Mouse (Mus musculus): ENCODE measurements around the gene Alk.

Alk gene

GRCm38 (mm10) chr17:72253411-72253810 lies 351.0 kb downstream of the Alk start:
- no peak for DNase-seq (ENCODE audit: low read depth)

GRCm38 (mm10) chr17:72251554-72251953 lies 352.9 kb downstream of the Alk start:
- no peak for DNase-seq (ENCODE audit: low read depth)

- no peak for DNase-seq (ENCODE audit: low read depth)
Measured at GRCm38 (mm10) chr17:72250482-72251405, 353.7 kb downstream of the Alk start.

- no peak for DNase-seq (ENCODE audit: low read depth)
Measured at GRCm38 (mm10) chr17:72242036-72242435, 362.4 kb downstream of the Alk start.

GRCm38 (mm10) chr17:72237315-72237714 lies 367.1 kb downstream of the Alk start:
- DNase-seq (ENCODE audit: low read depth) = no peak

- no peak for DNase-seq (ENCODE audit: low read depth)
Measured at GRCm38 (mm10) chr17:72230891-72231290, 373.5 kb downstream of the Alk start.

- no peak for DNase-seq (ENCODE audit: low read depth)
Measured at GRCm38 (mm10) chr17:72218816-72219215, 385.6 kb downstream of the Alk start.

GRCm38 (mm10) chr17:72197576-72197975 lies 406.9 kb downstream of the Alk start:
- DNase-seq (ENCODE audit: low read depth) = no peak

- no peak for DNase-seq (ENCODE audit: low read depth)
Measured at GRCm38 (mm10) chr17:72194976-72195650, 409.3 kb downstream of the Alk start.

GRCm38 (mm10) chr17:72190536-72190935 lies 413.9 kb downstream of the Alk start:
- no peak for DNase-seq (ENCODE audit: low read depth)

GRCm38 (mm10) chr17:72187026-72187425 lies 417.4 kb downstream of the Alk start:
- DNase-seq (ENCODE audit: low read depth) = no peak

GRCm38 (mm10) chr17:72182414-72182813 lies 422.0 kb downstream of the Alk start:
- DNase-seq (ENCODE audit: low read depth) = no peak

- no peak for DNase-seq (ENCODE audit: low read depth)
Measured at GRCm38 (mm10) chr17:72180200-72180599, 424.2 kb downstream of the Alk start.

- DNase-seq (ENCODE audit: low read depth) = no peak
Measured at GRCm38 (mm10) chr17:72179722-72180140, 424.7 kb downstream of the Alk start.

- DNase-seq (ENCODE audit: low read depth) = no peak
Measured at GRCm38 (mm10) chr17:72173778-72174177, 430.6 kb downstream of the Alk start.

GRCm38 (mm10) chr17:72168152-72168551 lies 436.3 kb downstream of the Alk start:
- DNase-seq (ENCODE audit: low read depth) = no peak

GRCm38 (mm10) chr17:72158857-72159385 lies 445.5 kb downstream of the Alk start:
- peak; percentile 75 for DNase-seq (ENCODE audit: low read depth)

GRCm38 (mm10) chr17:72157830-72158629 lies 446.4 kb downstream of the Alk start:
- DNase-seq (ENCODE audit: low read depth) = peak; percentile 14

- no peak for DNase-seq (ENCODE audit: low read depth)
Measured at GRCm38 (mm10) chr17:72153038-72153437, 451.4 kb downstream of the Alk start.

GRCm38 (mm10) chr17:72144946-72145598 lies 459.4 kb downstream of the Alk start:
- DNase-seq (ENCODE audit: low read depth) = no peak

GRCm38 (mm10) chr17:72144461-72144860 lies 460.0 kb downstream of the Alk start:
- no peak for DNase-seq (ENCODE audit: low read depth)
